Mouse (Mus musculus) kidney, adult 2 months (tissue): ENCODE data around the gene Dnajb14.

Experiments
- CTCF ChIP-seq: fragments of 200-500 bp; conservative IDR thresholded peaks from 2 replicates; pipeline ENCODE4 v1.5.1; 2011; ENCODE audit warnings: low read depth, mild to moderate bottlenecking, control low read depth, low read length, moderate library complexity, mixed read lengths; ENCODE audit not compliant: insufficient read depth, insufficient read length
- POLR2A ChIP-seq: fragments of 200-500 bp; IDR thresholded peaks from one replicate; pipeline ENCODE4 v1.6.1; 2011; ENCODE audit warnings: low read depth, low read length, control low read depth

GRCm38 (mm10) chr3:137838160-137838559, 29.3 kb upstream of the Dnajb14 start:
- TF ChIP-seq CTCF (no peak), POLR2A (no peak)
